Mouse (Mus musculus): ENCODE data around the gene Ncoa4. TPM values are rescaled to one million over a fixed set of nuclear protein-coding genes. Genes with fewer than 3 reads are reported as not detected.
"Not testable (repeated sequence)": the region's sequence is repeated elsewhere in the genome, so short reads cannot be mapped to it uniquely, and the experiment has no call there.

Ncoa4 gene
- 94.6 and 126 TPM in 2 replicates for polyA plus RNA-seq (2014; fragmentation: Nextera tagmentation; extraction: Ambion mirVana)

DNA sequence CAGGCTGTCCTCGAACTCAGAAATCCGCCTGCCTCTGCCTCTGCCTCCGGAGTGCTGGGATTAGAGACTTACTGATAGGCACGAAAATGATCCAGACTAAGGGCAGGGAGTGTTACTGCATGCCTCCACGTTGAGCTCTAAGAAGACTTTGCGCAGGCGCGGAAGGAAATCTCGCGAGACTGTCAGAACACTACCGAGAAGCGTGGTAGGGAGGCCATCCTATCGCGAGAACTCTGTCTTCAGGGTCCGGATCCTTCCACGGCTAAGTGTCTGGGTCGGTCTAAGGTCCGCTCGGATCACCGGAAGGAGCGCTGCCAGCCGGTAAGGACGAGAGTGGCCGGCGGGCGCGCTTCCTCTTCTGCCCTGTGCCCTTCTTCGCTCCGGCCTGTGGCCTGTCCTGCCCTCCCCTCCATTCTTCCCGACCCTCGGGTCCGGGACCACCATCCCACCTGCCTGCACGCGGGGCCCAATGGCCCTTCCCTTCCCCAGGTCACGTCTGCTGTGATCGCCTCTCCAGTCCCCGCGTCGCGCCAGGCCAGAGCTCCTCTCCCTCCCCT lies at the start of gene Ncoa4:
TSS of gene Ncoa4 (plus strand) at position 176 of the 557 bp plus-strand sequence.
- WGBS, result under 1% methylated on average over 40 of the region's 40 CpGs
- H3K27ac ChIP-seq (replicated peaks; ENCODE audit: low read depth, low read length), result peak within 1 kb of the TSS; percentile 85
- DNase-seq (peak; percentile 100), ATAC-seq (ENCODE audit: low FRiP score, low TSS enrichment) (peak; percentile 98)
- no peaks in the 10 kb centered on the region for H3K9me3 ChIP-seq (ENCODE audit: control insufficient read depth, low read length)
- H3K36me3 ChIP-seq (ENCODE audit: control insufficient read depth, insufficient read depth, low read length), result no peaks in the 10 kb centered on the region
- peak within 1 kb of the TSS; percentile 77 for H3K4me2 ChIP-seq (ENCODE audit: low read length)
- no peaks in the 10 kb centered on the region for H3K27me3 ChIP-seq (ENCODE audit: control insufficient read depth, insufficient read depth, low read length)
- peak within 1 kb of the TSS; percentile 94 for H3K9ac ChIP-seq (replicated peaks; ENCODE audit: low read length)
- H3K4me1 ChIP-seq (ENCODE audit: control insufficient read depth, insufficient read depth, low read length), result peaks cover 18% of the 10 kb centered on the region
- peak within 1 kb of the TSS; percentile 75 for H3K4me3 ChIP-seq (replicated peaks; ENCODE audit: low read depth, low read length)

DNA sequence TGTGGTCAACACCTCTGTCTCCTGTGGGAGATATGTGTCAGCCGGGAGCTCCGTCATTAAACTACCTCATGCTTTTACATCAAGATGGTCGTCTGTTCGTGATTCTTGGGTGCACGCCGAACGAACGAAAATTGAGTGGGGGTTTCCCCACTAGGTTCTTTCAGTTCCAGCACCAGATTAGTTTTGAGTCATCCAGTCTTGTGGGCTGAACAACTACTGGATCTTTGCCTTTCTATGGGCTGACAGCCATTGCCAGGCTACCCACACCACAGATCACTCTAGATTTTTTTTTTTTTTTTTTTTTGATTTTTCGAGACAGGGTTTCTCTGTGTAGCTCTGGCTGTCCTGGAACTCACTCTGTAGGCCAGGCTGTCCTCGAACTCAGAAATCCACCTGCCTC lies 47.5 kb upstream of the Ncoa4 start:
- not testable (repeated sequence) for ATAC-seq (ENCODE audit: low FRiP score, low TSS enrichment)
- 95% methylated on average over 9 of the region's 10 CpGs for WGBS

DNA sequence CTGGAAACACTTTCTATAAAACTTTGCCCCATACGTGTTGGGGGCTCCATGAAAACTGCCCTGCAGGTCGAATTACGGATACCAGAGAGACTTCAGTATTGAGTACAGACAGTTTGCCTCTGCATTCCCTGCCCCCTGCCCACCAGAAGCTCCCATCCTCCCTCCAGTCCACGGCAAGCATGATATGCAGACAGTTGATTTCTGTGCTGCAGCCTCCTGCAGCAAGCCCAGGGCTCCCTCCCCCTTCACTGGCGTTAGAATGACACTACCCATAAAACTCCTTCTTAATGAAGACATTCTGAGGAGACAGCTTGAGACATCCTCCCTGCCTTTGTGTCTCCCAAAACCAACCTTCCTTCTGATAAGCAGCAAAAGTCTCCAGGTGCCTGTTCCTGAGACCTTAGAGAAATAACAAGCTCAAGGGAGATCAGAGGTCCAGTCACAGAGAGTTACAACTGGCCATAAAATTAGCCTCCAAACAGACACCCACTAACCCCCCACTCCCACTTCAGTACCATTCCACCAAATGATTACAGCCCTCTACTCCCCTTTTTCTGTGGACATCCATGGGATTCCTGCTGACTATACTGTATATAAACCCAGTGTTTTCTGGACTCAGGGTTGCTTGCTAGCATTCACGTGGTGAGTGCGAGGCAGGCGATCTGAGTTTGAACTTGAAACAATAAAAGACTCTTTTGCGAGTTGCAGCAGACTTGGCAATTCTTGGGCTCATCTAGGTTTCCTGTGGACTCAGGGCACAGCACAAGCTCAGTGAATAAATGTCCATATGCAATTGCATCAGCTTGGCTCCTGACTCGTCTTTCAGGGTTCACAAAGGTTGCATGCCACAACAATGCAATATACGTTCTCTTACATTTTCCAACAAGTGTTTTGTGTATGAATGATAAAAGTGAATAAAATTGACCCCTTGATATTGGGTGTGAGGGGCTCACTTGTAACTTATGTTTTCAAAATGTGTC lies 38.4 kb upstream of the Ncoa4 start:
- ATAC-seq (ENCODE audit: low FRiP score, low TSS enrichment) (no peak), DNase-seq (no peak)
- Histone ChIP-seq H3K4me2 (ENCODE audit: low read length) (no peak overlapping the region), H3K4me1 (ENCODE audit: control insufficient read depth, insufficient read depth, low read length) (no peaks in the 10 kb centered on the region), H3K27ac (replicated peaks; ENCODE audit: low read depth, low read length) (no peak overlapping the region), H3K36me3 (ENCODE audit: control insufficient read depth, insufficient read depth, low read length) (no peaks in the 10 kb centered on the region), H3K4me3 (replicated peaks; ENCODE audit: low read depth, low read length) (no peak overlapping the region), H3K9ac (replicated peaks; ENCODE audit: low read length) (no peak overlapping the region), H3K9me3 (ENCODE audit: control insufficient read depth, low read length) (no peaks in the 10 kb centered on the region), H3K27me3 (ENCODE audit: control insufficient read depth, insufficient read depth, low read length) (no peaks in the 10 kb centered on the region)
- WGBS, result 74% methylated on average over 11 of the region's 11 CpGs

More for the DNA sequence above, 47.5 kb upstream of the Ncoa4 start:
- not testable (repeated sequence) for H3K27me3 ChIP-seq (ENCODE audit: control insufficient read depth, insufficient read depth, low read length); H3K4me2 ChIP-seq (ENCODE audit: low read length); H3K4me3 ChIP-seq (replicated peaks; ENCODE audit: low read depth, low read length); H3K4me1 ChIP-seq (ENCODE audit: control insufficient read depth, insufficient read depth, low read length); H3K9me3 ChIP-seq (ENCODE audit: control insufficient read depth, low read length); DNase-seq; H3K36me3 ChIP-seq (ENCODE audit: control insufficient read depth, insufficient read depth, low read length); H3K9ac ChIP-seq (replicated peaks; ENCODE audit: low read length); H3K27ac ChIP-seq (replicated peaks; ENCODE audit: low read depth, low read length)

DNA sequence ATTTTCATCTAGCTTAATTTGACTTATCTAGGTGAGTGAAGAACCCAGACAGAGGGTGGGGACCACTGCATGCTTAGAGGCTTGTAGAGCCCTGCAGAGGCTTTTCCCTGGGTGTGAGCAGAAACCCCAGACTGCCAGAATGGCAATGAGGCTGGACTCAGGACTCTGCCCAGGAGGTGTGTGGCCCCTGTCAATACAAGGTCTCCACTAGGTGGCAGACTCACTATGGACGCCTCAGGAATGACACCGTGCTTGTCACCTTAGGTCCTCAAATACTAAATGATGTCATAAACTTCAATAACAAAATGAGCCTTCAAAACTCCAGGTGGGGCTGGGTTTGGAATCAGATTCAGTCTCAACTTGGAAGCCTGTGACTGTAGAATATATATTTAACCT lies 37.7 kb upstream of the Ncoa4 start:
- Histone ChIP-seq H3K27ac (replicated peaks; ENCODE audit: low read depth, low read length) (no peak overlapping the region), H3K9ac (replicated peaks; ENCODE audit: low read length) (no peak overlapping the region), H3K4me2 (ENCODE audit: low read length) (no peak overlapping the region), H3K27me3 (ENCODE audit: control insufficient read depth, insufficient read depth, low read length) (no peaks in the 10 kb centered on the region), H3K9me3 (ENCODE audit: control insufficient read depth, low read length) (no peaks in the 10 kb centered on the region), H3K4me3 (replicated peaks; ENCODE audit: low read depth, low read length) (no peak overlapping the region), H3K36me3 (ENCODE audit: control insufficient read depth, insufficient read depth, low read length) (no peaks in the 10 kb centered on the region), H3K4me1 (ENCODE audit: control insufficient read depth, insufficient read depth, low read length) (no peaks in the 10 kb centered on the region)
- DNase-seq (peak; percentile 3), ATAC-seq (ENCODE audit: low FRiP score, low TSS enrichment) (no peak)
- 45% methylated on average over 2 of the region's 2 CpGs for WGBS

DNA sequence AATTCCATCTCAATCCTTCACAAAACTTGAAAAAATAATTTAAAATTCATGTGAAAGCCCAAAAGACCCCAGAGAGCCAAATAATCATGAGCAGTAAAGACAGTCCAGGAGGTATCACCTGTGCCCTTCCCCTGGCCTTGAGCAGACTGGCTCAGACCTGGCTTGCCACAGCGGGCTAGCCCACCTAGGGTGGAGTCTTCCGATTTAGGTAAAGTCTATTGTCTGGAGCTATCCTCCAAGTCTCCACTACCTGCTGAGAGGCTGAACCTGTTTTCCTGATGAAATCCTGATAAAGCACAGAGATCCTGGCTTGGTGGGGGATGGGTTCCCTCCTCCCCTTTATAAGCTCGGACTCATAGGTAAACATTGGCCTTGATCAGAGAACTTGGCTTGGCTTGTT lies 35.4 kb upstream of the Ncoa4 start:
- no peak overlapping the region for H3K27ac ChIP-seq (replicated peaks; ENCODE audit: low read depth, low read length)
- WGBS, result 65% methylated on average over 3 of the region's 3 CpGs

DNA sequence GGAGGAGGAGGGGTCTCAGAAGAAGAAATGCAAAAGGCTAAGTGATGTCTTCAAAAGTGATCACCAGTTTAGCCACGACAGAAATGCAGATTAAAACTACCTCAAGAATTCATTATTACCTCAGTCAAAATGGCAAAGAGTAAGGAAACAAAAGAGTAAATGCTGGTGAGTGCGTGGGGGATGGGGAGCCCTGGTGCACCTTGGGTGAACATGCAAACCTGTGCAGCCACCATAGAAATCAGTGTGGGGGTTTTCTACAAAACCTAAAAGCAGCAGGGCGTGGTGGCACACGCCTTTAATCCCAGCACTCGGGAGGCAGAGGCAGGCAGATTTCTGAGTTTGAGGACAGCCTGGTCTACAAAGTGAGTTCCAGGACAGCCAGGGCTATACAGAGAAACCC lies 34.4 kb upstream of the Ncoa4 start:
- not testable (repeated sequence) for H3K36me3 ChIP-seq (ENCODE audit: control insufficient read depth, insufficient read depth, low read length); H3K4me3 ChIP-seq (replicated peaks; ENCODE audit: low read depth, low read length); DNase-seq; H3K27ac ChIP-seq (replicated peaks; ENCODE audit: low read depth, low read length); H3K4me2 ChIP-seq (ENCODE audit: low read length); H3K9me3 ChIP-seq (ENCODE audit: control insufficient read depth, low read length); ATAC-seq (ENCODE audit: low FRiP score, low TSS enrichment); H3K9ac ChIP-seq (replicated peaks; ENCODE audit: low read length); H3K27me3 ChIP-seq (ENCODE audit: control insufficient read depth, insufficient read depth, low read length); H3K4me1 ChIP-seq (ENCODE audit: control insufficient read depth, insufficient read depth, low read length)
- 81% methylated on average over 5 of the region's 5 CpGs for WGBS

More for the DNA sequence above, 35.4 kb upstream of the Ncoa4 start:
- H3K4me2 ChIP-seq (ENCODE audit: low read length), result no peak overlapping the region
- H3K9me3 ChIP-seq (ENCODE audit: control insufficient read depth, low read length), result no peaks in the 10 kb centered on the region
- ATAC-seq (ENCODE audit: low FRiP score, low TSS enrichment) (no peak), DNase-seq (no peak)
- H3K27me3 ChIP-seq (ENCODE audit: control insufficient read depth, insufficient read depth, low read length), result no peaks in the 10 kb centered on the region
- H3K9ac ChIP-seq (replicated peaks; ENCODE audit: low read length), result no peak overlapping the region
- H3K36me3 ChIP-seq (ENCODE audit: control insufficient read depth, insufficient read depth, low read length), result no peaks in the 10 kb centered on the region
- no peak overlapping the region for H3K4me3 ChIP-seq (replicated peaks; ENCODE audit: low read depth, low read length)
- H3K4me1 ChIP-seq (ENCODE audit: control insufficient read depth, insufficient read depth, low read length), result no peaks in the 10 kb centered on the region

- Histone ChIP-seq H3K9ac (replicated peaks; ENCODE audit: low read length) (no peak overlapping the region), H3K36me3 (ENCODE audit: control insufficient read depth, insufficient read depth, low read length) (no peaks in the 10 kb centered on the region), H3K27ac (replicated peaks; ENCODE audit: low read depth, low read length) (no peak overlapping the region), H3K9me3 (ENCODE audit: control insufficient read depth, low read length) (no peaks in the 10 kb centered on the region), H3K4me2 (ENCODE audit: low read length) (no peak overlapping the region), H3K4me1 (ENCODE audit: control insufficient read depth, insufficient read depth, low read length) (no peaks in the 10 kb centered on the region), H3K27me3 (ENCODE audit: control insufficient read depth, insufficient read depth, low read length) (no peaks in the 10 kb centered on the region), H3K4me3 (replicated peaks; ENCODE audit: low read depth, low read length) (no peak overlapping the region)
- no peak for DNase-seq
- ATAC-seq (ENCODE audit: low FRiP score, low TSS enrichment), result no peak
- 83% methylated on average over 5 of the region's 5 CpGs for WGBS
Measured at GRCm38 (mm10) chr14:32128409-32128808, 31.3 kb upstream of the Ncoa4 start.

GRCm38 (mm10) chr14:32131836-32132235 lies 27.8 kb upstream of the Ncoa4 start:
- no peak for ATAC-seq (ENCODE audit: low FRiP score, low TSS enrichment)
- no peaks in the 10 kb centered on the region for H3K27me3 ChIP-seq (ENCODE audit: control insufficient read depth, insufficient read depth, low read length)
- H3K36me3 ChIP-seq (ENCODE audit: control insufficient read depth, insufficient read depth, low read length), result no peaks in the 10 kb centered on the region
- H3K9ac ChIP-seq (replicated peaks; ENCODE audit: low read length), result no peak overlapping the region
- WGBS, result 91% methylated on average over 4 of the region's 4 CpGs
- H3K9me3 ChIP-seq (ENCODE audit: control insufficient read depth, low read length), result no peaks in the 10 kb centered on the region
- H3K27ac ChIP-seq (replicated peaks; ENCODE audit: low read depth, low read length), result no peak overlapping the region
- no peak overlapping the region for H3K4me2 ChIP-seq (ENCODE audit: low read length)
- no peaks in the 10 kb centered on the region for H3K4me1 ChIP-seq (ENCODE audit: control insufficient read depth, insufficient read depth, low read length)
- DNase-seq, result no peak
- no peak overlapping the region for H3K4me3 ChIP-seq (replicated peaks; ENCODE audit: low read depth, low read length)

Data from midbrain, embryonic 14.5 days (tissue).